Mouse (Mus musculus) kidney, postnatal 36 days (tissue): ENCODE measurements at regions not wholly inside any gene's neighbourhood (a gene's known extent, or its start where the extent isn't known, plus 50 kb on each side); places are given as distances from the start of the nearest gene placed in this dataset.
A peak's percentile ranks its signal among the peaks of the same experiment; 100 is the strongest.

Source experiments
- DNase-seq, 2 experiments: peaks; one replicate each; pipeline ENCODE4 v3.0.0; 2021 to 2022; ENCODE audit warnings: mixed read lengths in 2 of 2

GRCm38 (mm10) chr7:72362690-72363089 lies 56.3 kb upstream of the Mctp2 start:
- peak; percentile 43 to 87 for DNase-seq

DNA sequence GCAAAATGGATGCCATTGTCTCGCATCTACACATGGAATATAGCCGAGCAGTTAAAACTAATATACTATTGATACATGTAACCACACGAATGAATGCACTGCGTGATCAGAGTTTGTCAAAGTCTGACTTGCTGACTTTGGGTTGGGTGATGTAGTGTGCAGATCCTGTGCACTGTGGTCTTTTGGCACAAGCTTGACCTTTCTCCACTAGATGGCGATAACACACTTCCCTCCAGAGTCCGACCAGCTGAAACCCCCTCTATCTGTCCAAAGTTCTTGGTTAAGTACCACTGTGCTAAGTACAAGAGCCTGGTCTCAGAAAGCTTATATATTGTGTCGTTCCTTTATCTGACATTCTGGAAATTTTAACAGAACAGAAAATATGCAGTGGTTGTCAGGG lies 84.9 kb upstream of the Mctp2 start:
- peak; percentile 14 to 23 for DNase-seq

DNA sequence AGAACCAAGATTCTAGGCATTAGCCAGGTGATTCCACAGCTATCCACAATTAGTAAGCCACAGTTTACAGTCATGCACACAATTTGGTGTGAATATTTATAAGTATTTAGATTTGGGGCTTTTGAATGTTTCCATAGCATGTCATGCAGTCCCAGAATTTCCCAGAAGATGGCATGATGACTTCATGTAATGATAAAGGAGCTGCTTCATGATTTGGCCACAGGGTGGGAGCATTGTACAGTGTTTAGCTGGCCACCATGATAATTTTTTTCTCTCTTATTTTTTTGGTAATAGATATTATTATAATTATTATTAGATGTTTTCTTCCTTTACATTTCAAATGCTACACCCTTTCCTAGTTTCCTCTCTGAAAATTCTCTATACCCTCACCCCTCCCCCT lies 93.6 kb upstream of the Mctp2 start:
- peak; percentile 63 to 75 for DNase-seq

GRCm38 (mm10) chr7:72406131-72406530 lies 99.7 kb upstream of the Mctp2 start:
- DNase-seq = no peak

DNA sequence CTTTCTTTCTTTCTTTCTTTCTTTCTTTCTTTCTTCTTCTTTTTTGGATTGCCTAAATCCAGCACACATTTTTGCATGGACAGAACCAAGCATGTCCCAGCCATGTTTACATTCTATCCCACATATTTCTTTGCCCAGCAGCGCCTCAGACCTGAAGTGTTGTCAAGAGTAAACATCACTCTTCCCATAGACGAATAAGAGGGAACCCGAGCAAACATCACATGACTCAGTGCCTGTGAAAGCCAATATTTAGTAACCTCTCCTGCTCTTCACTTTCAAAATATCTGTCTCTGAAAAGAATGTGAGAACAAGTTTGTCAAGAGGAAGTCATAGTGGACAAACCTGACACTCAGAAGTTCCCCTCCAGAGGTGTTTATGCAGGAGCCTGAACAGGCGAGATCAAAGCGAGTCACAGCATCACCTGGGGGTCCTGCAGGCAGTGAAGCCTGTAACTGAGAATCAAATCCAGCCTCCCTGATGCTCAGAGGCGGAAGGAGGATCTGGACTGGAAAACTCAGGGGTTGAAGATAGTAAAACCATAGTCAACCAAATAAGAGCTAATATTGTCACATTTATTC lies 102.1 kb upstream of the Mctp2 start:
- no peak for DNase-seq

- no peak for DNase-seq
Measured at GRCm38 (mm10) chr7:72438552-72438951, 132.1 kb upstream of the Mctp2 start.

DNA sequence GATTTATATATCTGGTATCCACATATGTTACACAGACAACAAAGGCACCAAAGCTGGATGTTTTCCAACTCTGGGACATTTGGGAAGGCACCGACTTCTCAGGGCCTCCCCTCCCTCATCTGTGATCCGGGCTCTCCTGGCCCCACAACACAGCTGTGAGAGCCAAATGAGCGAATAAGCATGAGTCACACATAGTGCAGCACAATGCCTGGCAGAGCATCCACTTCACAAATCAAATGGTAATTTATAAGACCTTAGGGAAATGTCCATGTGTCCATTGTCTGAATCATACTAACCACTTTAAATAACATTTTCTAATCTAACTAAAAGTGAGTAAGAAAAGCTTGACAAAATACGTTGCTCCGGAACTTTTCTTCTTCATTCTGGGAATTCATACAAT lies 135.6 kb upstream of the Mctp2 start:
- no peak for DNase-seq

- DNase-seq = no peak
Measured at GRCm38 (mm10) chr7:72444016-72444415, 137.6 kb upstream of the Mctp2 start.

DNA sequence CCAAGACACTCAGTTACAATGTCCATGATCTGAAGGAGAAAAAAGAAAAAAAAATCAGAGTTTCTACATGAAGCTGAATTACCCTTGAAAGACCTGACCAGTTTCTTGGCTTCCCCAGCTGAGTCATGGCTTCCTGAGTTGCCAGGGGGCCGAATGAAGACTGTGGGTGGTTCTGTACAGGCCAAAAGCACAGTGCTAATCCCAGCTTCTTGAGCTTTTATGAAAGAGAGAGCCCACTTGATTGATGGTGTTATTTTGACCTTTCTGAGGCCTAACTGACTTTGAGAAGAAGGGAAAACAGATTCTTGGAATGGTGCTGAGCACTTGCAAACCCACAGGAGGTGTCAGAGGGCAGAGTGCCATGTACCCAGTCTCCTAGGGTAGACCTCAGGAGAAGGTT lies 138.4 kb upstream of the Mctp2 start:
- DNase-seq = no peak

GRCm38 (mm10) chr7:72446911-72447310 lies 140.5 kb upstream of the Mctp2 start:
- DNase-seq = no peak

DNA sequence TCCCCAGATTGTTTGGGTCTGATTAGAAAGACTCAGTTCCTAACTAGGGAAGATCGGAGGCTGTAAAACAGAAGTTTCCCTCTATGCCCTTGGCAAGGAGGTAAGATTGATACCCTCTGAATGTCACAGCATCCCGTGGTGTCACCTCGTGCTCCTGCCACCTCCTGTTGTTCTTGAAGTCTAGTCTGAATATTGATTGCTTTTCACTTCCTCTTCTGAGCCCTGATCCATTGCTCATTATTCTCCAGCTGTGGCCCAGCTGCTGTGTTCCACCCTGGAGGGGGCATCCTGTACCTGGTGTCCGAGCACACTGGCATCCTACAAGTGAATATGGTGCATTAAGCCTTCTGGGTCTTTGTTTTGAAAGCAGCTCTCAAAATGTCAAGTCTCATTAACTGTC lies 156.6 kb upstream of the Mctp2 start:
- DNase-seq = no peak

GRCm38 (mm10) chr7:72464658-72465057 lies 158.2 kb upstream of the Mctp2 start:
- DNase-seq = no peak

DNA sequence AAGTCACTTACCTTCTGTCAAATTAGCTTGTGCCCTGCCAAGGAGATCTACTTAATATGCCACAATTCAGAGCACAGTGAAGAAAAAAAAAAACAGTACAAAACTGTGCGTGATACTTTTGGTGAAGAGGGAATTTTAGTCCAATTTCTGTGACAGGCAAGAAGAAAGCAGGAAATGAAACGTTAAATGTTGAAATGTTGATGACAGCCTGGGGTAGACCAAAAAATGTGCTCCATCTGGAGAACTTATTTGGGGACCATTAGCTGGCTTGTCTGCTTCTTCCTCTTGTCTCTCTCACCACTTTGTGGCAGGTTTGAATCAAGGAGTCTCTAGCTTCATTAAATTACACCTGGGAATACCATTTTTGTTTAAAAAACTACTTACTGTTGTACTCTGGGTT lies 163.3 kb upstream of the Mctp2 start:
- no peak for DNase-seq

GRCm38 (mm10) chr7:72474751-72475150 lies 168.3 kb upstream of the Mctp2 start:
- peak in 1 of 2 experiments; percentile 8 for DNase-seq

DNA sequence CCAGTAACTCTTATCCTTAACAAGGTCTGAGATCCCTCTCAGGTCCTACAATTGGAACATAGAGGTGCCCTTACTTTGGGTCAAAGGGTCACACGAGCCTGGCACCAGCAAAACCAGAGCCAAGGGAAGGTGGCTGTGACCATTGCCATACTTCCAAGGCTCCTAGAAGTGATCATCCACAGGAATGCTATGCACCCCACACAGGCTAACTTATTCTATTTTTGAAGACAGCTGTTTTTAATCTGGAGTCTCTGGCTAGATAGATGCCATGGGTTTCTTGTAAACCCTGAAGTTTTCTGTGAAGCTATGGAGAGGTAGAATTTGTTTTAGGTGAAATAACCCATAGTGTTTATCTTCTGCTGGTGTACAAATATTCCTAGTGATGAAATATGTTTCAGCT lies 172.5 kb upstream of the Mctp2 start:
- no peak for DNase-seq

GRCm38 (mm10) chr7:72481275-72481674 lies 174.9 kb upstream of the Mctp2 start:
- no peak for DNase-seq

DNA sequence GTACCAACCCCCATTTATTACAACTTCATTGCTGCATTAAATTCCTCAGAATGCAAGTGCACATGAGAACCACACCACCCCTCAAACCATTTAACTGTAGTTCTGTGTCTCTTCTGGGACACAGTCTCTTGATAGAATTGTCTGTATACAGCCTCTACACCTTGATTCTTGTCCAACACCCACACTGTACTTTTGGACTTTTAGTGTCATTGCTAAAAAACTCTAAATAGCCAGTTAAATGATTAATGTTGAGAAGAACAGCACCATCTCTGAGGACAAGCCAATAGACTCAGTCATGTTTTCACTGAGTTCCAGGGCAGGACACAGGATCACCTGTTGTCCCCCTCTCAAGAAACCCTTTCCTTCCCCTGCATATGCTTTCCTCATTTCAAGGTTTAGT lies 183.8 kb upstream of the Mctp2 start:
- DNase-seq = peak; percentile 22 to 52

DNA sequence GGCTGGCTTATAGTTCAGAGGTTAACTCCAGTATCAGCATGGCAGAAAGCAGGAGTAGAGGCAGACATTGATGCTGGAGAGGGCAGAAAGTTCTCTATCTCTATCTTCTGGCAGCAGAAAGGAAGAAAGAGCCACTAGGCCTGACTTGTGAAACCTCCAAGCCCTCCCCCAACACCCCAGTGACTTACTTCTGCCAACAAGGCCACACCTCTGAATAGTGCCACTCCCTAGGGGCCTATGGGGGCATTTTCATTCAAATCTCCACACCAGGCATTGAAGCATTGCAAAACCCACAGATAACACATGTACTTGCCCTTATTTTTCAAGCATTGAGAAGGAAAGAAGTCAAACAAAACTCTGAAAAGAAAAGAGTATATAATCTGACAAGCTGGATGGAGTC lies 186.9 kb upstream of the Mctp2 start:
- no peak for DNase-seq

DNA sequence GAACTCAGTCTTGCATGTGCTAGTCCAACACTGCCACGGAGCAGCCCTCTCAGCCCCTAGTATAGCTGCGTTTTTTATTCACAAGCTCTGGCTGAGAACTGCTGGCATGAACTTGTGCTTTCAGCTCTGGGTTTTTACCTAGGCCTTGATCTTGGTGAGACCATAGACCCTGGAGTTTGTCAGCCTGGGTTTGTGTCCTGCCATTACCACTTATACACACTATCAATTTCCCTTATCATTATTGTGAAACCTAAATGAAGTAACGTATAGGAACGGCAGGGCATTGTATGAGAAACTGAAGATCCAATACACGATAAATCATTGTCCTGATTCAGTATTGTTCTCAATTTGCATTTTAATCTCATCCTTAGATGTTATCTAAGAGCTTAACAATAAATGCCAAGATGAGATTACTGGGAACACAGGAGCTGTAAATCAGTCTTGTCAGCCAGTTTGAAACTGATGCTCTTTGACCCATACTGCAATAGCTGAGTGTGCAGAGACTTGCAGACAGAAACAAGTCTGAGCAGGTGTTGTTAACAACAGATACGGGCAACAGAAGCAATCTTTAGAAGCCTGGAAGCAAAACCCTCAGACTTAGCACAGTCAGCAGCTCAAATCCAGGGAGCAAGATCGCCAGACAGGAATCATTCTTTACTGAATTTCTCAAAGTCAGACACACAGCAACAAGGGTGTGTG lies 190.7 kb upstream of the Mctp2 start:
- DNase-seq = no peak

- DNase-seq = no peak
Measured at GRCm38 (mm10) chr7:72498562-72499230, 192.3 kb upstream of the Mctp2 start.

DNA sequence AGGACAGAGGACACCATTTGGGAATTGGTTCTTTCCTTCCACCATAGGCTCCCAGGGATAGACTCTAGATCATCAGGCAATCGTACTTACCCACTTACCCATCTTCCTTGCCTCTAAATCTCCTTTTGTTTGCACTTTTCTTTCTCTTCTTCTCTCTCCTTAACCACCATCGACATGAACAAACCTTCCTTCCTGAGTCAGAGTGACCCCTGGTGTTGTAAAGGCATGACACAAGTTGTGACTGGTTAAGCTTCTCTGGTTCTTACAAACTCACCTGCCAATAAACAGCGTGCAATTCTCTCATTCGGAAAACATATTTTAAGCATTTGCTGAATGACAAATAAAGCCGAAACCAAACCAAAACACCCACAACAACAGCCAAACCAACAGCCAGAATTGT lies 193.4 kb upstream of the Mctp2 start:
- no peak for DNase-seq

DNA sequence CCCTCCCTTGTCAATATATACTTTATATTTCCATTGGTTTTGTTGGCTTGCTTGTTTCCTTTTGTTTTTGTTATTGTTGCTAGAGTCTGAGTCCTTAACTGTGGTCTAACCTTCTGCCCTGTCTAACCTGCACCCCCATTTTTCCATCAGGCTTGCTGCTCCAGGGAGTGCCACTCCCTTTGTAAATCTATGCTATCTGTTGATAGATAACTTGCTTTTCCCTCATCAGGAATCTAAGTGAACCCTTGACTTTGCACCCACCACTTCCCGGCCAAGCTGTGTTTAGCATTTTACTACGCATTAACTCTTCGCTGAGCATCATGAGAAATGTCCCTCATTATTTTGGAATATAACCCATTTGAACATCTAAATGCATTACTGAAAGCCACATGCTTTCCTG lies 193.8 kb upstream of the Mctp2 start:
- no peak for DNase-seq

- DNase-seq = peak in 1 of 2 experiments; percentile 28
Measured at GRCm38 (mm10) chr7:72500996-72501395, 194.6 kb upstream of the Mctp2 start.

GRCm38 (mm10) chr7:72501431-72501830 lies 195.0 kb upstream of the Mctp2 start:
- DNase-seq = no peak
